Mouse (Mus musculus) kidney, adult 2 months (tissue): ENCODE results near the gene Slc10a7. TPM values are rescaled to one million over a fixed set of nuclear protein-coding genes. Genes with fewer than 3 reads are reported as not detected.

Experiments used
- DNase-seq: peaks from one replicate; pipeline ENCODE4 v3.0.0; 2021
- H3K27ac ChIP-seq: fragments of 200-500 bp; 2 replicates; pipeline ENCODE4 v1.5.1; 2012; ENCODE audit warnings: low read depth, low read length, control low read depth, inconsistent platforms; ENCODE audit not compliant: insufficient read depth
- H3K27me3 ChIP-seq: fragments of 200-500 bp; replicated peaks from 2 replicates; pipeline ENCODE4 v1.6.1; 2012; ENCODE audit warnings: mild to moderate bottlenecking, moderate library complexity, low read length, inconsistent platforms; ENCODE audit not compliant: control insufficient read depth, insufficient read depth
- H3K36me3 ChIP-seq: fragments of 200-500 bp; 2 replicates; pipeline ENCODE4 v1.6.1; 2012; ENCODE audit warnings: mild to moderate bottlenecking, moderate library complexity, low read length, inconsistent platforms; ENCODE audit not compliant: control insufficient read depth, insufficient read depth
- H3K4me1 ChIP-seq: fragments of 200-500 bp; 2 replicates; pipeline ENCODE4 v1.6.1; 2011; ENCODE audit warnings: low read length; ENCODE audit not compliant: control insufficient read depth, insufficient read depth
- H3K4me3 ChIP-seq: fragments of 200-500 bp; 2 replicates; pipeline ENCODE4 v1.5.1; 2011; ENCODE audit warnings: mild to moderate bottlenecking, low read depth, low read length, control low read depth; ENCODE audit not compliant: insufficient read depth
- CTCF ChIP-seq: fragments of 200-500 bp; conservative IDR thresholded peaks from 2 replicates; pipeline ENCODE4 v1.5.1; 2011; ENCODE audit warnings: low read depth, mild to moderate bottlenecking, control low read depth, low read length, moderate library complexity, mixed read lengths; ENCODE audit not compliant: insufficient read depth, insufficient read length
- POLR2A ChIP-seq: fragments of 200-500 bp; IDR thresholded peaks from one replicate; pipeline ENCODE4 v1.6.1; 2011; ENCODE audit warnings: low read depth, low read length, control low read depth
- WGBS: fragments of 180-500 bp; shearing (Covaris S2); methylation state at CpG from one replicate; pipeline ENCODE4 v1.1.7; 2018; 5-methylcytosine and 5-hydroxymethylcytosine counted together
- polyA plus RNA-seq: library from polyadenylated mRNA; depleted of rRNA; stranded (reverse); fragments of >200 nt; gene quantifications from 2 replicates; pipeline ENCODE4 v1.2.3, GENCODE M21; 2012

Slc10a7 gene
- polyA plus RNA-seq, 1 experiment: 8.1 TPM

- WGBS: 76% methylated on average over 5 of the region's 5 CpGs
- H3K4me3 ChIP-seq: no peak overlapping the region
- H3K27ac ChIP-seq: no peak overlapping the region
- no peak for DNase-seq
- TF ChIP-seq POLR2A (no peak), CTCF (no peak)
- H3K27me3 ChIP-seq: no peaks in the 10 kb centered on the region
- H3K36me3 ChIP-seq: no peaks in the 10 kb centered on the region
- no peaks in the 10 kb centered on the region for H3K4me1 ChIP-seq
Measured at GRCm38 (mm10) chr8:78668206-78668605, 159.1 kb downstream of the Slc10a7 start.

GRCm38 (mm10) chr8:78670241-78670640 lies 161.1 kb downstream of the Slc10a7 start:
- no peak overlapping the region for H3K4me3 ChIP-seq
- no peaks in the 10 kb centered on the region for H3K36me3 ChIP-seq
- 93% methylated on average over 7 of the region's 7 CpGs for WGBS
- H3K27me3 ChIP-seq: no peaks in the 10 kb centered on the region
- no peak overlapping the region for H3K27ac ChIP-seq
- TF ChIP-seq POLR2A (no peak), CTCF (no peak)
- DNase-seq: no peak
- no peaks in the 10 kb centered on the region for H3K4me1 ChIP-seq

DNA sequence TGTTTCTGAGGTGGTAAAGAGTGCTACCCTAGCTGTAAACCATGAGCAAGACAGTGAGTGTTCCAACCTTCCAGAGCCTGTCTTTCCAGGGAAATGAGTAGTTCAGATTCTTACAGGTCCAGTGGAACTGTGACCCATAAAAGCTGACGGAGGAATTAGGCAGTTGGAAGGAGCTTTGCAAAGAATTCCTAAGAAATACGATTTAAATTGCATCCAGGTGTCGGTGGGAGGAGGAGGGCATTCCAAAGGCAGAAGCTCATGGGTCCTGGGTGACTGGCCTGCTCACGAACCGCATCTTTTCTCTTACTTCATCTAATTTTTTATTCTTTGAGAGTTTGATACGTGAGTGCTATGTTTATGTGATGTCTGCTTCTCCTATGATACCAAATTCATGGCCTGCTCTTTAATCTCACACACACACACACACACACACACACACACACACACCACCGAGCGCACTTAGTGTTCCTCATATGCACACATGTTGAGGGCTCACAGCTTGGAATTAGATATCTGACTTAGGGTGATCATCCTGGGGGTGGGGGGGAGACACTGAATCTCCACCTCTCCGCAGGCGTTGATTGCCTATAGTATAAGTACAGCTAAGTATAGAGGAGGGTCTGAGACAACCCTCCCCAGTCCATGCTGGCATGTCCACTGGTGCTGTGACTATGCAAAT lies 169.5 kb downstream of the Slc10a7 start:
- 68% methylated on average over 10 of the region's 10 CpGs for WGBS
- Histone ChIP-seq H3K36me3 (no peaks in the 10 kb centered on the region), H3K4me1 (no peaks in the 10 kb centered on the region), H3K4me3 (no peak overlapping the region), H3K27me3 (no peaks in the 10 kb centered on the region), H3K27ac (no peak overlapping the region)
- DNase-seq: no peak
- TF ChIP-seq POLR2A: no peak

DNA sequence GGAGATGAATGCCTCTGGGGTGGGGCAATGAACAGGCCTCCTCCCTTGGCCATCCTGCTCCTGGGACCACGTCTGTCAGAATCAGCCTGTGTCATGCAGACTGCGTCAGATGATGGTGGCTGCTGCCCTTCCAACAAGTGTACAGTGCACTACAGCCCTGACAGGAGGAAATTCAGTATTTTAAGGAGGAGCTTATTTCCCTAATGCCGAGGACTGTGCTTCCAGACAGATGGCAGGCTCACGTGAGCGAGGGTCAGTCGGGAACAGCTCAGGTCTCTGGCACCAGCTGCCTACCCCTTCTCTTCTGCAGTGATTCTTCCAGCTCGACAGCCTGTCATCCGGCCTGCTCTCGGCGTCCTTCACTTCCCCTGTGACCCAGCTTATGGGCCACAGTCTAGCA lies 181.6 kb downstream of the Slc10a7 start:
- 61% methylated on average over 10 of the region's 10 CpGs for WGBS
- Histone ChIP-seq H3K27me3 (no peaks in the 10 kb centered on the region), H3K4me3 (no peak overlapping the region), H3K4me1 (no peaks in the 10 kb centered on the region; the same call in 1 of the 2 replicates), H3K27ac (no peak overlapping the region), H3K36me3 (no peaks in the 10 kb centered on the region)
- no peak for DNase-seq
- no peak for TF ChIP-seq CTCF
- TF ChIP-seq POLR2A: no peak

DNA sequence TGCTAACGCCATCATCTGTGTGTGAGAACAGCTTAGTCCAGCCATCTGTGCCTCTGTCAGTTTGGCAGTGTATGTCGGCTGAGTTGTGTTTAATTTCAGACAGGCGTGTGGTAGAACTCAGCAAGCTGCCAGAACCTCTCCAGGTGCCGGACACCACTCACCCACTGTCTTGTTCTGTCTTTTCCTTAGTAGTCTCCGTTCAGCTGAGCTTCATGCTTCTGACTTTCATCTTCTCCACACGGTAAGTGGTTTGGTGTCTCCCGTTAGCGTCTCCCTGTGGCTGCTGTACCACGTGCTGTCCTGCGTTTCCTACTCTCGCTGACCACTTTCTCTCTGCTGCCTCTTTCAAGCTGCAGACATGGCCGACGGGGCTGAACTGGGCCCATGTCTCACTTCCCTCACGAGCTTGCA lies 189.2 kb downstream of the Slc10a7 start:
- TF ChIP-seq CTCF (no peak), POLR2A (no peak)
- H3K27me3 ChIP-seq: no peaks in the 10 kb centered on the region
- no peak overlapping the region for H3K27ac ChIP-seq
- H3K4me3 ChIP-seq: no peak overlapping the region
- no peaks in the 10 kb centered on the region; the same call in 1 of the 2 replicates for H3K36me3 ChIP-seq
- H3K4me1 ChIP-seq: no peaks in the 10 kb centered on the region; the same call in 1 of the 2 replicates
- no peak for DNase-seq
- WGBS: 97% methylated on average over 14 of the region's 14 CpGs

GRCm38 (mm10) chr8:78703068-78703820 lies 194.1 kb downstream of the Slc10a7 start:
- Histone ChIP-seq H3K36me3 (no peaks in the 10 kb centered on the region; the same call in 1 of the 2 replicates), H3K27ac (no peak overlapping the region), H3K27me3 (no peaks in the 10 kb centered on the region), H3K4me3 (no peak overlapping the region), H3K4me1 (no peaks in the 10 kb centered on the region)
- no peak for TF ChIP-seq POLR2A
- no peak for TF ChIP-seq CTCF
- DNase-seq: no peak
- WGBS: 83% methylated on average over 11 of the region's 11 CpGs

GRCm38 (mm10) chr8:78705980-78706379 lies 196.8 kb downstream of the Slc10a7 start:
- WGBS: 63% methylated on average over 9 of the region's 9 CpGs
- no peak for DNase-seq
- TF ChIP-seq CTCF (no peak), POLR2A (no peak)
- Histone ChIP-seq H3K4me3 (no peak overlapping the region), H3K27ac (no peak overlapping the region), H3K27me3 (no peaks in the 10 kb centered on the region), H3K36me3 (no peaks in the 10 kb centered on the region), H3K4me1 (no peaks in the 10 kb centered on the region)
